Mouse (Mus musculus): ENCODE data around the gene Cdc27.

- TF ChIP-seq EP300 (IDR thresholded peaks at IDR 0.05; ENCODE audit: insufficient read depth, low read depth, low read length) (peak; percentile 86), CTCF (IDR thresholded peaks at IDR 0.05) (no peak; the same call in 1 of the 2 replicates), POLR2A (IDR thresholded peaks at IDR 0.05; ENCODE audit: insufficient read depth, low read depth, low read length) (no peak)
Measured at GRCm38 (mm10) chr11:104590148-104590547, 39.7 kb upstream of the Cdc27 start.
